Mouse (Mus musculus) heart, adult 2 months (tissue): Measurements from ENCODE around the gene Sobp.

Experiments used
- CTCF ChIP-seq: fragments of 200-600 bp; IDR thresholded peaks from 2 replicates; pipeline ENCODE4 v1.8.1; 2022; ENCODE audit warnings: antibody characterized with exemption, mild to moderate bottlenecking, moderate library complexity
- EP300 ChIP-seq: fragments of 200-500 bp; IDR thresholded peaks from 2 replicates; pipeline ENCODE4 v1.6.1; 2011; ENCODE audit warnings: low read depth, low read length, control low read depth; ENCODE audit not compliant: insufficient read depth

- peak; percentile 37 for TF ChIP-seq CTCF
- TF ChIP-seq EP300: peak; percentile 78
These were observed 46.7 kb upstream of the Sobp start, which contains the start of gene Pdss2 for GRCm38 (mm10) chr10:43220910-43221625.
